Comparison of ENCODE assay signal across 18 mouse cellular contexts in the genomic region with DNA sequence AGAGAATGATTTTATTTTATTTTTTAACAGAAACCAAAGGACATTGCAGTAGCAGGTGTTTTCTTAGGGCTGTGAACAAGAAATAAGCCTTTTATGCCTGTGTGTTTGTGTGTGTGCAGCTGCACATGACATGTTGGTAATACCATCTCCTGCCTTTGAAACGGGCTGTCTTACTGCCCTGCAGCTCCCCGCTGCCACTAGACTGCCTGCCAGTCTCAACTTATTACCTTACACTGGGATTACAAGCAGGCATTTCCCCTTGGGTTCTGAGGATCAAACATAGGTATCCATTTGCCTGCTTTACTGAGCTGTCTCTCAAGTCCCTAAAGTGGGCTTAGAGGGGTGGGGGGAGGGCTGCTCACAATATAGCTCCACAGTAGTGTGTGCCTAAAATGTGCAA. TPM values are rescaled to one million over a fixed set of nuclear protein-coding genes. Genes with fewer than 3 reads are reported as not detected.
A peak's percentile ranks its signal among the peaks of the same experiment; 100 is the strongest.
DNase-seq lines count a peak whose midpoint lies in the region; ATAC-seq and TF ChIP-seq lines count a peak whose summit lies in the region.
"Had no signal": no experiment of that assay in that cellular context is flagged by ENCODE, and none has a peak within 500 bp of the region (broad histone marks: within the 10 kb centered on the region; RNA-seq: fewer than 3 reads in every experiment).

No protein-coding gene starts in this region.

- no peak overlapping the region for H3K4me3 ChIP-seq in cerebellum, adult 2 months (replicated peaks; ENCODE audit: insufficient read depth, low read depth, low read length)
- no peak overlapping the region for H3K4me3 ChIP-seq in midbrain, embryonic 12.5 days
- H3K4me3 ChIP-seq in midbrain, postnatal 0 days (ENCODE audit: low read depth, low read length): no peak overlapping the region
- no peak overlapping the region for H3K4me3 ChIP-seq in olfactory bulb, adult 2 months (ENCODE audit: insufficient read depth, low read depth, low read length)
- H3K4me3 ChIP-seq in kidney, adult 2 months (ENCODE audit: insufficient read depth, low read depth, low read length): no peak overlapping the region
- H3K4me3 ChIP-seq: hindbrain, embryonic 13.5 days; neural tube, embryonic 13.5 days had no signal

- H3K4me2 ChIP-seq in midbrain, embryonic 12.5 days (replicated peaks): no peak overlapping the region
- no peak overlapping the region for H3K4me2 ChIP-seq in midbrain, postnatal 0 days (ENCODE audit: low read depth, low read length, poor library complexity, severe bottlenecking)
- H3K4me2 ChIP-seq: heart, embryonic 11.5 days; hindbrain, embryonic 13.5 days; neural tube, embryonic 13.5 days had no signal

- no peak for DNase-seq in cerebellum, adult 2 months
- DNase-seq in cerebellum, postnatal 36 days: no peak
- no peak for DNase-seq in midbrain, postnatal 0 days (ENCODE audit: low spot score)
- DNase-seq in thymus, postnatal 25 days: peak; percentile 72
- DNase-seq in testis, postnatal 10 days (ENCODE audit: low spot score): no peak
- DNase-seq in kidney, adult 2 months: no peak
- DNase-seq: cerebellum, adult 11-12 months; gastrocnemius, postnatal 10 days; heart, postnatal 10 days; kidney, adult 18-20 months; lung, postnatal 4 days had no signal

- H3K27ac ChIP-seq in cerebellum, adult 2 months (ENCODE audit: insufficient read depth, low read length): peak overlapping the region; percentile 72
- H3K27ac ChIP-seq in midbrain, embryonic 12.5 days (replicated peaks): 0 out of 2 replicates have a peak overlapping the region, but pooled peaks have one; percentile 6
- no peak overlapping the region for H3K27ac ChIP-seq in midbrain, postnatal 0 days (ENCODE audit: low read depth, low read length)
- peak overlapping the region; percentile 24; the same call in 1 of the 2 replicates for H3K27ac ChIP-seq in olfactory bulb, adult 2 months (ENCODE audit: insufficient read depth, low read depth, low read length)
- no peak overlapping the region for H3K27ac ChIP-seq in kidney, adult 2 months (ENCODE audit: insufficient read depth, low read depth, low read length)
- H3K27ac ChIP-seq: hindbrain, embryonic 13.5 days; kidney, postnatal 0 days; neural tube, embryonic 13.5 days had no signal

- ATAC-seq in midbrain, embryonic 12.5 days (ENCODE audit: low FRiP score, low read depth): no peak
- ATAC-seq in midbrain, postnatal 0 days (ENCODE audit: low FRiP score): no peak
- ATAC-seq: forebrain, embryonic 14.5 days had no signal

- TF ChIP-seq CTCF in cerebellum, adult 2 months (IDR thresholded peaks at IDR 0.05; ENCODE audit: borderline replicate concordance, insufficient read depth, low read depth, low read length): no peak
- TF ChIP-seq CTCF in midbrain, postnatal 0 days (IDR thresholded peaks at IDR 0.05): no peak
- no peak for TF ChIP-seq CTCF in olfactory bulb, adult 2 months (IDR thresholded peaks at IDR 0.05; ENCODE audit: insufficient read depth, low read depth, low read length)
- TF ChIP-seq CTCF in kidney, adult 2 months (conservative IDR thresholded peaks at IDR 0.05; ENCODE audit: insufficient read depth, insufficient read length, low read depth, low read length): no peak

- H3K4me1 ChIP-seq in cerebellum, adult 2 months (ENCODE audit: control insufficient read depth, insufficient read depth, low read length): peaks cover 13% of the 10 kb centered on the region
- peaks cover 14% of the 10 kb centered on the region; the same call in 1 of the 2 replicates for H3K4me1 ChIP-seq in midbrain, embryonic 12.5 days
- H3K4me1 ChIP-seq in midbrain, postnatal 0 days (ENCODE audit: insufficient read depth, low read length): no peaks in the 10 kb centered on the region
- H3K4me1 ChIP-seq in olfactory bulb, adult 2 months (ENCODE audit: control insufficient read depth, insufficient read depth, low read length): peaks cover 12% of the 10 kb centered on the region; the same call in 1 of the 2 replicates
- H3K4me1 ChIP-seq in kidney, adult 2 months (ENCODE audit: control insufficient read depth, insufficient read depth, low read length): no peaks in the 10 kb centered on the region

- no peak overlapping the region for H3K9ac ChIP-seq in midbrain, embryonic 12.5 days (replicated peaks)
- no peak overlapping the region for H3K9ac ChIP-seq in midbrain, postnatal 0 days (replicated peaks; ENCODE audit: low read length, poor library complexity, severe bottlenecking)
- H3K9ac ChIP-seq: hindbrain, embryonic 13.5 days; neural tube, embryonic 13.5 days had no signal

- WGBS in cerebellum, adult 2 months: 37% methylated on average over 2 of the region's 2 CpGs
- 49% methylated on average over 2 of the region's 2 CpGs for WGBS in midbrain, embryonic 12.5 days
- 16% methylated on average over 2 of the region's 2 CpGs for WGBS in midbrain, postnatal 0 days
- WGBS in olfactory bulb, adult 2 months: 42% methylated on average over 2 of the region's 2 CpGs
- 79% methylated on average over 2 of the region's 2 CpGs for WGBS in kidney, adult 2 months

- TF ChIP-seq POLR2A in cerebellum, adult 2 months (IDR thresholded peaks at IDR 0.05; ENCODE audit: borderline replicate concordance, insufficient read depth, low read length): no peak
- TF ChIP-seq POLR2A in olfactory bulb, adult 2 months (IDR thresholded peaks at IDR 0.05; ENCODE audit: insufficient read depth, low read depth, low read length): no peak
- no peak for TF ChIP-seq POLR2A in kidney, adult 2 months (IDR thresholded peaks at IDR 0.05; ENCODE audit: low read depth, low read length)

- no peaks in the 10 kb centered on the region for H3K9me3 ChIP-seq in midbrain, embryonic 12.5 days
- no peaks in the 10 kb centered on the region for H3K9me3 ChIP-seq in midbrain, postnatal 0 days (ENCODE audit: low read length)
- H3K9me3 ChIP-seq: hindbrain, embryonic 13.5 days; neural tube, embryonic 13.5 days had no signal

- H3K36me3 ChIP-seq in midbrain, embryonic 12.5 days: peaks cover 21% of the 10 kb centered on the region
- H3K36me3 ChIP-seq in midbrain, postnatal 0 days (ENCODE audit: insufficient read depth, low read length): peaks cover 10% of the 10 kb centered on the region; the same call in 1 of the 2 replicates
- H3K36me3 ChIP-seq in kidney, adult 2 months (ENCODE audit: control insufficient read depth, insufficient read depth, low read length): no peaks in the 10 kb centered on the region

- no peaks in the 10 kb centered on the region for H3K27me3 ChIP-seq in cerebellum, adult 2 months (ENCODE audit: control insufficient read depth, insufficient read depth, low read length)
- no peaks in the 10 kb centered on the region for H3K27me3 ChIP-seq in midbrain, embryonic 12.5 days
- H3K27me3 ChIP-seq in midbrain, postnatal 0 days (ENCODE audit: insufficient read depth, low read length): no peaks in the 10 kb centered on the region
- H3K27me3 ChIP-seq in kidney, adult 2 months (replicated peaks; ENCODE audit: control insufficient read depth, insufficient read depth, low read length): no peaks in the 10 kb centered on the region
- H3K27me3 ChIP-seq: hindbrain, embryonic 13.5 days; neural tube, embryonic 13.5 days had no signal

RNA-seq across cellular contexts. Expression of gene Smarcc1, which starts 56.7 kb away (rescaled TPM):
- polyA plus RNA-seq in cerebellum, adult 2 months (2012; rRNA removed): 21.7 and 23.1 TPM in 2 replicates
- polyA plus RNA-seq in midbrain, embryonic 12.5 days (2016; fragmentation: Nextera tagmentation; extraction: Ambion mirVana): 208 and 215 TPM in 2 replicates
- total RNA-seq in midbrain, postnatal 0 days (2014; rRNA removed): 34.0 and 42.3 TPM in 2 replicates
- polyA plus RNA-seq in midbrain, postnatal 0 days (2015; fragmentation: Nextera tagmentation; extraction: Ambion mirVana): 49.9 and 57.9 TPM in 2 replicates
- polyA plus RNA-seq in olfactory bulb, adult 2 months (2012; ENCODE audit: insufficient read depth, insufficient read length, low replicate concordance, missing spikeins): 76.6 and 106 TPM in 2 replicates
- 12.0 and 12.2 TPM in 2 replicates for polyA plus RNA-seq in kidney, adult 2 months (2012; rRNA removed)

RNA-seq across cellular contexts. Expression of gene Dhx30, which starts 56.9 kb away (rescaled TPM):
- polyA plus RNA-seq in cerebellum, adult 2 months (2012; rRNA removed): 154 and 155 TPM in 2 replicates
- polyA plus RNA-seq in midbrain, embryonic 12.5 days (2016; fragmentation: Nextera tagmentation; extraction: Ambion mirVana): 224 and 228 TPM in 2 replicates
- 136 and 145 TPM in 2 replicates for total RNA-seq in midbrain, postnatal 0 days (2014; rRNA removed)
- 129 and 130 TPM in 2 replicates for polyA plus RNA-seq in midbrain, postnatal 0 days (2015; fragmentation: Nextera tagmentation; extraction: Ambion mirVana)
- not detected in 2 replicates for polyA plus RNA-seq in olfactory bulb, adult 2 months (2012; ENCODE audit: insufficient read depth, insufficient read length, low replicate concordance, missing spikeins)
- 84.3 and 87.6 TPM in 2 replicates for polyA plus RNA-seq in kidney, adult 2 months (2012; rRNA removed)

Comparison
In these comparisons a context has a peak if more than half of its experiments do, and no peak if none do; other contexts are left out.
1. H3K27ac ChIP-seq: peak in cerebellum, adult 2 months (single experiment), midbrain, embryonic 12.5 days (single experiment) and olfactory bulb, adult 2 months (single experiment); none in midbrain, postnatal 0 days (single experiment) and kidney, adult 2 months (single experiment).